Mouse (Mus musculus) ES-Bruce4 (cell line): Measurements from ENCODE around the gene Stk4.

ENCODE experiments used
- CTCF ChIP-seq: IDR thresholded peaks from one replicate; pipeline ENCODE4 v1.8.1; 2011; ENCODE audit warnings: low read depth, low read length
- EP300 ChIP-seq: IDR thresholded peaks from 2 replicates; pipeline ENCODE4 v1.6.1; 2011; ENCODE audit warnings: low read depth, low read length; ENCODE audit not compliant: insufficient read depth
- POLR2A ChIP-seq: IDR thresholded peaks from one replicate; pipeline ENCODE4 v1.8.1; 2011; ENCODE audit warnings: low read length; ENCODE audit not compliant: insufficient read depth

- TF ChIP-seq EP300 (no peak), CTCF (no peak), POLR2A (no peak)
Measured at GRCm38 (mm10) chr2:164077875-164078274, 7.8 kb downstream of the Stk4 start.
